Mouse (Mus musculus): ENCODE data around the gene Zfp975. TPM values are rescaled to one million over a fixed set of nuclear protein-coding genes. Genes with fewer than 3 reads are reported as not detected.
"Not testable (repeated sequence)": the region's sequence is repeated elsewhere in the genome, so short reads cannot be mapped to it uniquely, and the experiment has no call there.

Zfp975 gene
- 1 to 10 TPM; 5.5 to 5.6 TPM for total RNA-seq (2021)

DNA sequence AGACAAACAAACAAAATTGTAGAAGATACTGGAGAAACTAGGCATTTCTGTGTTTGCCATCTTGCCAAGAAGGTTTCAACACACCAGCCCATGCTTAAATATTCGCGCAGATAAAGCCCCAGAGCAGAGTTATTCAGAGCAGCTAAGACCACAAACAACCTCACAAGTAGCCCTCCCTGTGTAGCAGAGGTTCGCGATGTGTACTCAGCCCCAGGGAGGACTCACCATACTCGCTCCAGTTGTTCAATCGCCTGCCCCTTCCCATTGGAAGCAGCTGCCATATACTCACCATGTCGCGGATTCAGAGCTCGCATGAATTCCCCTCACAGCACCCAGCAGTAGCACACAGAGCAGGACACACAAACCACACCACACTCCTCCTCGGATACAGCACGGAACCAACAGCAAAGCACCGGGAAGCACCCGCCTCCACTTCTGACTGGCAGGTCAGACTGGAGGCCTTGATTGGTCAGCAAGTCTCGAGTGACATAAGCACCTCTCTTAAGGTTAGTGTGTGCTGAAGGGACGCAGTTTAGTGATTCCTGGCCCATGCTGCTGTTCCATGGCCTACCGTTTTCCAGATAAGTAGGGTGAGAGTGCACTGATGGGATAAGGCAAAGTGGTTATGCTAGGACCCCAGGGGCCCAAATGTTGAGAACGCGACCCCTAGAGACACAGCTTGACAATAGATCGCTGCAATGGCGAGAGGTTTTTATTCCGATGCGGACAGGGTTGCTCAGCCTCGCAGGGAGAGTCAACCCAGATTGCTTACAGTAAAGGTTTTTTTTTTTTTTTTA lies at the start of gene Zfp975:
TSS of gene Zfp975 (minus strand) at position 381 of the 797 bp plus-strand sequence.
- intact Hi-C loops (cut with DNase I) = loop anchor here (5.0 to 10.0 kb wide), 2 partner anchors 50 to 188 kb away; partner anchors contain the start of genes Zfp141 and Zfp976
- DNase-seq = peak; percentile 78

DNA sequence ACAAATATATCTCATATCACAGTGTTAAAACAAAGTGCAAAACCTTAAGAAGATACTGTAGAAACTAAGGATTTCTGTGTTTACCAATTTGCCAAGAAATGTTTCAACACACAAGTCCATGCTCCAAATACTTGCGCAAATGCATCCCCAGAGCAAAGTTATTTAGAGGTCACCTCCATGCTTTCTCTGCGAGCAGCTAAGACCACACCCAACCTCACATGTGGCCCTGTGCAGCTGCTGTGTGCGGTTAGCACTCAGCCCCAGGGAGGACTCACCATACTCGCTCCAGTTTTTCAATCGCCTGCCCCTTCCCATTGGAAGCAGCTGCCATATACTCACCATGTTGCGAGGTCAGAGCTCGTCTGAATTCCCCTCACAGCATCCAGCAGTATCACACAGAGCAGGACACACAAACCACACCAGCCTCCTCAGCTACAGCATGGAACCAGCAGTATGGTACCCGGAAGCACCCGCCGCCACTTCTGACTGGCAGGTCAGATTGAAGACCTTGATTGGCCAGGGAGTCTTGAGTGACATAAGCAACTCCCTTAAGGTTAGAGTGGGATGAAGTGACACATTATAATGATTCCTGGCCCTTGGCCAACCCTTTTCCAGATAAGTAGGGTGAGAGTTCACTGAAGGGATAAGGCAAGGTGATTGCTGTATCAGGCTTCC lies 46.1 kb upstream of the Zfp975 start:
- intact Hi-C loops (cut with DNase I) = no loop called here
- no peak for DNase-seq

DNA sequence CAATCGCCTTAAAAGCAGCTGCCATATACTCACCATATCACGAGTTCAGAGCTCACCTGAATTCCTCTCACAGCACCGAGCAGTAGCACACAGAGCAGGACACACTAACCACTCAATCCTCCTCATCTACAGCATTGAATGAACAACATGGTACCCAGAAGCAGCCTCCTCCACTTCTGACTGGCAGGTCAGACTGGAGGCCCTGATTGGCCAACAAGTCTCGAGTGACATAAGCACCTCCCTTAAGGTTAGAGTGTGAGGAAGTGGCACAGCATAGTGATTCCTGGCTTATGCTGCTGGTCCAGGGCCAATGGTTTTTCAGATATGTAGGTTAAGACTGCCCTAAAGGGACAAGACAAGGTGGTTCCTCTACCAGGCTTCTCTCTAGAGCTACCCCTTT lies 34.4 kb upstream of the Zfp975 start, which contains the start of gene Gm17067:
TSS of gene Gm17067 (minus strand) at position 101 of the 400 bp plus-strand sequence.
- DNase-seq = not testable (repeated sequence)
- intact Hi-C loops (cut with DNase I) = loop anchor here (5.0 kb wide), 1 partner anchor 130 kb away; no protein-coding TSS in a partner anchor

DNA sequence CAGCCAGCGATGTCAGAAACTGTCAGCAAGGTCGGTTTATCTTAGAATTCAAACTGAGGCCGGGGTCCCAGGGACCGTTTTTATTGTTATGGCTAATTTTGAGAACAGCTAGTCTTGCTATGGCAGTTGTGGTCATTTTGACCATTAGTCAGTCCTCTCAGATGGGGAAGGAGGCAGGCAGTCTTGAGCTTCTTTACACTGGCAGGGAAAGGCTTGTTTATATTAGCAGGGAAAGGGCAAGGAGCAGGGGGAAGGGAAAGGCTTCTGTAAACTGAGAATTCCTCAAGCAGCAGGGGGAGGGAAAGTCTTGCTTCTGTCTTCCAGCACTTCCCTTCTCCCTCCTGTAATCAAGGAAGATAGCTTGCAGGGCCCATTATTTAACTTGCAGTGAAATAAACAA lies 709 bp upstream of the Zfp975 start:
- intact Hi-C loops (cut with DNase I) = loop anchor here (5.0 to 10.0 kb wide), 2 partner anchors 51 to 188 kb away; partner anchors contain the start of genes Zfp141 and Zfp976
- peak in 1 of 2 experiments; percentile 3 for DNase-seq

DNA sequence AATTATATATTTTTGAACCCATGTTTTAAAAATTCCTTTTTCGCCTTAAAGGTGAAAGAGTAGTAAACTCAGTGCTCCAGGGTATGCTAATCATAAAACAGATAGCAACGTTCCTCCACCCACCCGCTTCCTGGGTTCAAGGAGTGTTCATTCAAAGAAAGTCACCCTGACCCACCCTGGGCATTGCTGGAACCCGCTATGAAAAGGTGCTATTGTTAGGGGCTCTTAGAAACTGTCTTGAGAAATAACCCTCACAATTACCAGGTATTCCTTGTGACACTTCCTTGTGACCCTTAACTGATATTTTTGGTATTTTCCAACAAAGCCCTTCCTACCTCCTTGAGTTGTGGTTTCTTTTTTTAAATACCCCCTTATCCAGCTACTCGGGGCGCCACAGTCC lies 12.5 kb downstream of the Zfp975 start:
- intact Hi-C loops (cut with DNase I); DNase-seq: not testable (repeated sequence)

DNA sequence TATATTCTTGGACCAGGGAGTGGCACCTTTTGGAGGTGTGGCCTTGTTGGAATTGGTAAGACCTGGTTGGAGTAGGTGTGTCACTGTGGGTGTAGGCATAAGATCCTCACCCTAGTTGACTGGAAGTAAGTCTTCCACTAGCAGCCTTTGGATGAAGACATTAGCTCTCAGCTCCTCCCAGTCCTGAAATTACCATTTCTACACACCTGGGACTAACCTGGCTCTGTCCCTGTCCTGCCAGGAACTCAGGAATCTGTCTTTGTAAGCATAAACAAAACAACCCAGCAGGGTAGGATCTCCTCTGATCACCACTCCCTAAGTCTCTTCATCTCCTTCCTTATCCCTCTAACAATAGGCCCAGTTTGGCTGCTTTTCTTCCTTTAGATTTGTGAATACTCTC lies 12.9 kb downstream of the Zfp975 start:
- not testable (repeated sequence) for DNase-seq

DNA sequence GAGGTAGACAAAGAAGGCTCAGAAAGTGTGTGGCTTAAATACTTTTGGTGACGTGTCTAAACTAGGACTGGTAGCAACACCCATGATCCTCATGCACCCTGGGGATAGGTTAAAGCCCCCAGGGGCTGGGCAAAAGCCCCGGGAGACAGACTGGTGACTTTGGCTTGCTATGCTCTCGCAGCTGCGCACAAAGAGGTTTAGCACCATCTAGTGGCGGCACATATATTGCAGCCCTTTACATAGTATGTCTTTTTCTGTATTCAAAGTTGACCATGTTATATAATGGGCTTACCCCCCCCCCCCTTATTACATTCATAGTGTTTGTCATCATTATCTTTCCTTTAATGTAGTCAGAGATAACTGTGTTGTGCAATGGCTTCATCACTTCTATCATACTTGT lies 32.4 kb downstream of the Zfp975 start:
- intact Hi-C loops (cut with DNase I); DNase-seq: not testable (repeated sequence)

More for the DNA sequence above, 12.9 kb downstream of the Zfp975 start:
- intact Hi-C loops (cut with DNase I) = not testable (repeated sequence)

DNA sequence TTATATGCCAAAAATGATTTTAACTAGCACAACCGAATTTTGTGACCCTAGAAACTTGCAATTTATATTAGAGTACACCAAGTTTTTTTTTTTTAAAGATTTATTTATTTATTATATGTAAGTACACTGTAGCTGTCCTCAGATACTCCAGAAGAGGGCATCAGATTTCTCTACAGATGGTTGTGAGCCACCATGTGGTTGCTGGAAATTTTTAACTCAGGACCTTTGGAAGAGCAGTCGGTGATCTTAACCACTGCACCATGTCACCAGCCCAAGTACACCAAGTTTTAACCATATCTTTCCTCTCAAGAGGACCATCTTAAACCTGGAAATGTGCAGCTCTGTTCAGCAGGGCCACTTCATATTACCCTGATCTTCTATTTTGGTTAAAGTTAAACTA lies 37.3 kb downstream of the Zfp975 start:
- DNase-seq; intact Hi-C loops (cut with DNase I): not testable (repeated sequence)

DNA sequence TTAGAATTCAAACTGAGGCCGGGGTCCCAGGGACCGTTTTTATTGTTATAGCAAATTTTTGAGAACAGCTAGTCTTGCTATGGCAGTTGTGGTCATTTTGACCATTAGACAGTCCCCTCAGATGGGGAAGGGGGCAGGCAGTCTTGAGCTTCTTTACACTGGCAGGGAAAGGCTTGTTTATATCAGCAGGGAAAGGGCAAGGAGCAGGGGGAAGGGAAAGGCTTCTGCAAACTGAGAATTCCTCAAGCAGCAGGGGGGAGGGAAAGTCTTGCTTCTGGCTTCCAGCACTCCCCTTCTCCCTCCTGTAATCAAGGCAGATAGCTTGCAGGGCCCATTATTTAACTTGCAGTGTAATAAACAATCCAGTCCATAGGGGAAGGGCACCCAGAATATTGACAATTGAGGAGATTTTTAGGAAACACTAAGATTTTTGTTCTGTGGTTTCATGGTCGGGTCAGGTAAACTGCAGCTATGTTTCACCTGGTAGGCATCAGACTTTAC lies 49.4 kb downstream of the Zfp975 start:
- DNase-seq = not testable (repeated sequence)
- intact Hi-C loops (cut with DNase I) = loop anchor here (5.0 kb wide), 1 partner anchor 49 kb away; the partner anchor contains the start of gene Zfp975

DNA sequence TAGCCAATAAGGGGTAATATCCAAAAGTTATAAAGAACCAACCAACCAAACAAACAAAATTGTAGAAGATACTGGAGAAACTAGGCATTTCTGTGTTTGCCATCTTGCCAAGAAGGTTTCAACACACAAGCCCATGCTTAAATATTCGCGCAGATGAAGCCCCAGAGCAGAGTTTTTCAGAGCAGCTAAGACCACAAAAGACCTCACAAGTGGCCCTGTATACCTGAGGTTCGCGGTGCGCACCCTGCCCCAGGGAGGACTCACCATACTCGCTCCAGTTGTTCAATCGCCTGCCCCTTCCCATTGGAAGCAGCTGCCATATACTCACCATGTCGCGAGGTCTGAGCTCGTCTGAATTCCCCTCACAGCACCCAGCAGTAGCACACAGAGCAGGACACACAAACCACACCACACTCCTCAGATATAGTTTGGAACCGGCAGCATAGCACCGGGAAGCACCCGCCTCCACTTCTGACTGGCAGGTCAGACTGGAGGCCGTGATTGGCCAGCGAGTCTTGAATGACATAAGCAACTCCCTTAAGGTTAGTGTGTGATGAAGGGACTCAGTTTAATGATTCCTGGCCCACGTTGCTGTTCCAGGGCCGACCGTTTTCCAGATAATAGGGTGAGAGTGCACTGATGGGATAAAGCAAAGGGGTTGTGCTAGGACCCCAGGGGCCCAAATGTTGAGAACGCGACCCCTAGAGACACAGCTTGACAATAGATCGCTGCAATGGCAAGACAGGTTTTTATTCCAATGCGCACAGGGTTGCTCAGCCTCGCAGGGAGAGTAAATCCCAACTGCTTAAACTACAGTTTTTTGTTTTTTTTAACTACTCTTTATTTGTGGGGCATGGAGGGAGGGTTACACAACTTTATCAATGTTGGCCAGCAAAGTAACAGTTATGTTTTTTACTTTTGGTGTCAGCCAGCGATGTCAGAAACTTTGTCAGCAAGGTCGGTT lies 50.1 kb downstream of the Zfp975 start, which contains the start of gene Zfp976:
TSS of gene Zfp976 (minus strand) at position 437 of the 964 bp plus-strand sequence.
- intact Hi-C loops (cut with DNase I) = loop anchor here (5.0 kb wide), 1 partner anchor 50 kb away; the partner anchor contains the start of gene Zfp975
- DNase-seq = peak; percentile 70 to 73

DNA sequence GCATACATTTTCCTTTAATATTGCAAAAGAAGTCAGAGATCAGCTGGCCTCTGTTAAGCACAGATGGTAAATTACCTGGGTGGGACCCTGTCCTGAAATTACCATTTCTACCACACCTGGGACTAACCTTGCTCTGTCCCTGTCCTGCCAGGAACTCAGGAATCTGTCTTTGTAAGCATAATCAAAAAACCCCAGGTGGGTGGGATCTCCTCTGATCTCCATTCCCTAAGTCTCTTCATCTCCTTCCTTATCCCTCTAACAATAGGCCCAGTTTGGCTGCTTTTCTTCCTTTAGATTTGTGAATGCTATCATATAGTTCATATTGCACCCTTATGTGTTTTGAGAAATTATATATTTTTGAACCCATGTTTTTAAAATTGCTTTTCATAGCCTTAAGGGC lies 61.5 kb downstream of the Zfp975 start:
- intact Hi-C loops (cut with DNase I); DNase-seq: not testable (repeated sequence)

Other genes starting within 250 kb of the Zfp975 start
- not detected for gene 4933421I07Rik, start 244.6 kb downstream of the Zfp975 start, total RNA-seq (2021)
- gene Zfp141, start 187.0 kb downstream of the Zfp975 start, total RNA-seq (2021) = 1 to 10 TPM; 4.3 to 4.4 TPM
- not detected for gene Gm21028, start 114.2 kb downstream of the Zfp975 start, total RNA-seq (2021)
- under 1 TPM; 0.54 to 0.61 TPM for gene Zfp977, start 100.2 kb downstream of the Zfp975 start, total RNA-seq (2021)
- 1 to 10 TPM; 2.2 TPM for gene Zfp976, start 50.2 kb downstream of the Zfp975 start, total RNA-seq (2021)
- not detected for gene Gm17067, start 34.3 kb upstream of the Zfp975 start, total RNA-seq (2021)
- not detected for gene Vmn2r62, start 100.8 kb upstream of the Zfp975 start, total RNA-seq (2021)
- gene Gm2381, start 174.5 kb upstream of the Zfp975 start, total RNA-seq (2021) = under 1 TPM in 1 of 2 experiments, not detected in 1; 0.11 TPM
- not detected for gene Vmn2r63, start 241.1 kb upstream of the Zfp975 start, total RNA-seq (2021)

All from heart, postnatal 36 days (tissue).